Mouse (Mus musculus) forebrain, embryonic 12.5 days (tissue): ENCODE data around the gene Il18. TPM values are rescaled to one million over a fixed set of nuclear protein-coding genes. Genes with fewer than 3 reads are reported as not detected.

Experiments used
- ATAC-seq: fragments of 200-750 bp; cut with Nextera tagmentation; 2 replicates; pipeline ENCODE4 v1.8.0; 2017; ENCODE audit warnings: moderate TSS enrichment; ENCODE audit not compliant: low FRiP score
- H3K27ac ChIP-seq: fragments of 300-500 bp; sonication (generic); 2 replicates; pipeline ENCODE4 v1.5.1; 2016; ENCODE audit warnings: mild to moderate bottlenecking
- H3K27me3 ChIP-seq: fragments of 300-500 bp; sonication (generic); 2 replicates; pipeline ENCODE4 v1.6.1; 2016; ENCODE audit warnings: mild to moderate bottlenecking
- H3K36me3 ChIP-seq: fragments of 300-500 bp; sonication (generic); replicated peaks from 2 replicates; pipeline ENCODE4 v1.6.1; 2016; ENCODE audit warnings: mild to moderate bottlenecking
- H3K4me1 ChIP-seq: fragments of 300-500 bp; sonication (generic); 2 replicates; pipeline ENCODE4 v1.6.1; 2016
- H3K4me2 ChIP-seq: fragments of 300-500 bp; sonication (generic); 2 replicates; pipeline ENCODE4 v1.6.1; 2016; ENCODE audit warnings: mild to moderate bottlenecking, moderate library complexity
- H3K4me3 ChIP-seq: fragments of 300-500 bp; sonication (generic); replicated peaks from 2 replicates; pipeline ENCODE4 v1.5.1; 2016; ENCODE audit warnings: mild to moderate bottlenecking
- H3K9ac ChIP-seq: fragments of 300-500 bp; sonication (generic); 2 replicates; pipeline ENCODE4 v1.6.1; 2016; ENCODE audit warnings: mild to moderate bottlenecking
- H3K9me3 ChIP-seq: fragments of 300-500 bp; sonication (generic); 2 replicates; pipeline ENCODE4 v1.6.1; 2016
- WGBS: fragments of 180-500 bp; shearing (Covaris S2); methylation state at CpG from one replicate; pipeline ENCODE4 v1.1.7; 2016; 5-methylcytosine and 5-hydroxymethylcytosine counted together
- polyA plus RNA-seq: library from polyadenylated mRNA; unstranded; fragments of >200 nt; fragmentation: Nextera tagmentation; extraction: Ambion mirVana; gene quantifications from 2 replicates; pipeline ENCODE4 v1.2.1, GENCODE M21; 2016

Gene Il18
- polyA plus RNA-seq: 12.3 and 16.1 TPM in 2 replicates

GRCm38 (mm10) chr9:50554241-50555093 lies at the start of gene Il18:
Il18 (plus strand) TSS chr9:50554827.
- H3K9ac ChIP-seq: peak within 1 kb of the TSS; percentile 51
- H3K4me2 ChIP-seq: peak within 1 kb of the TSS; percentile 54
- ATAC-seq: peak; percentile 95
- no peaks in the 10 kb centered on the region for H3K36me3 ChIP-seq
- H3K27ac ChIP-seq: peak within 1 kb of the TSS; percentile 93
- 12% methylated on average over 12 of the region's 12 CpGs for WGBS
- no peaks in the 10 kb centered on the region for H3K9me3 ChIP-seq
- H3K4me3 ChIP-seq: peak within 1 kb of the TSS; percentile 25
- peaks cover 16% of the 10 kb centered on the region for H3K4me1 ChIP-seq
- H3K27me3 ChIP-seq: no peaks in the 10 kb centered on the region

- 67% methylated on average over 6 of the region's 6 CpGs for WGBS
- H3K9me3 ChIP-seq: no peaks in the 10 kb centered on the region
- H3K27ac ChIP-seq: no peak overlapping the region
- no peak for ATAC-seq
- no peaks in the 10 kb centered on the region for H3K27me3 ChIP-seq
- no peaks in the 10 kb centered on the region for H3K4me1 ChIP-seq
- H3K9ac ChIP-seq: no peak overlapping the region
- no peaks in the 10 kb centered on the region for H3K36me3 ChIP-seq
- H3K4me3 ChIP-seq: no peak overlapping the region
- no peak overlapping the region for H3K4me2 ChIP-seq
Observed at GRCm38 (mm10) chr9:50505405-50505804, 49.2 kb upstream of the Il18 start.

DNA sequence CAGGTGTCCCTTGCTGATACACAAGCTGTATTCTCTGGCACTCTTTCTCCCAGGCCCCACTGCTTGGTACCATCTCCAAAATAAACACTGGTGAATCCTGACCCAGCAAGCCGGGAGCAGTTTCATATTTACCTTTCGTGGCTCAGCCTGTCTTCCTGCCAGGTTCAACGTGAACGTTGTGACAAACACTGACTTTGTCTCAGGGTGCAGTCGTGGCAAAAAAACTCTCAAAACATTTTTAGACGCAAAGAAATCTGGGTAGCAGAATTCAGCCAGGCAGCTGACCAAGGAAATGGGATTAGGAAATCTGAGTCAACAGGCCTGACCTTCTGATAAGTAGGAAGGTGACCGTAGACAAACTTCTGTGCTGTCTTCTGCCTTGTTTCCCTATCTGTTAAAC lies 47.1 kb upstream of the Il18 start:
- H3K36me3 ChIP-seq: no peaks in the 10 kb centered on the region
- H3K9me3 ChIP-seq: no peaks in the 10 kb centered on the region
- no peak overlapping the region for H3K4me2 ChIP-seq
- H3K27me3 ChIP-seq: no peaks in the 10 kb centered on the region
- H3K4me3 ChIP-seq: no peak overlapping the region
- no peak for ATAC-seq
- no peaks in the 10 kb centered on the region for H3K4me1 ChIP-seq
- H3K27ac ChIP-seq: no peak overlapping the region
- 86% methylated on average over 7 of the region's 7 CpGs for whole genome bisulfite sequencing
- H3K9ac ChIP-seq: no peak overlapping the region

GRCm38 (mm10) chr9:50515462-50515861 lies 39.2 kb upstream of the Il18 start:
- H3K4me1 ChIP-seq: no peaks in the 10 kb centered on the region
- H3K4me2 ChIP-seq: no peak overlapping the region
- H3K4me3 ChIP-seq: no peak overlapping the region
- H3K36me3 ChIP-seq: no peaks in the 10 kb centered on the region
- H3K27me3 ChIP-seq: no peaks in the 10 kb centered on the region
- no peak for ATAC-seq
- H3K9me3 ChIP-seq: no peaks in the 10 kb centered on the region
- WGBS: 86% methylated on average over 5 of the region's 5 CpGs
- H3K9ac ChIP-seq: no peak overlapping the region
- no peak overlapping the region for H3K27ac ChIP-seq

- H3K4me2 ChIP-seq: no peak overlapping the region
- 11% methylated on average over 2 of the region's 2 CpGs for WGBS
- H3K27ac ChIP-seq: no peak overlapping the region
- no peaks in the 10 kb centered on the region for H3K36me3 ChIP-seq
- H3K4me3 ChIP-seq: no peak overlapping the region
- H3K9me3 ChIP-seq: no peaks in the 10 kb centered on the region
- H3K27me3 ChIP-seq: no peaks in the 10 kb centered on the region
- no peak for ATAC-seq
- no peak overlapping the region for H3K9ac ChIP-seq
- no peaks in the 10 kb centered on the region for H3K4me1 ChIP-seq
Observed at GRCm38 (mm10) chr9:50518781-50519180, 35.8 kb upstream of the Il18 start.

DNA sequence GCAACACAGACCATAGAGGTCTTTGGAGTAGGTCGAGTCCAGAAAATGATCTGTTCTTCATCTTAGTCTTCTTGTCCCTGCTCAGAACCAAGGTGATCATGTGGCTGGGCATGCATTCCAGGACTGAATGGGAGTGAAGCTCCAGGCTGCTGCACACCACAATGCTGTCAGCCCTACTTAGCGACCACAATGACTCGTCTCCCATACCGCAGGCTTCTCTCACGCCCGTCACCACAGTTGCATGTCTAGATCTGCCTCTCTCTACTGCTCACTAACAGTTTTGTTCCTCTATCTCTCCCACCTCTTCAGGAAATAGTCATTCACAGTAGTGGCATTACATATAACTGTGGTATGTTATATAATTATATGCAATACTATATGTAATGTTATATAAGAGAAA lies 33.9 kb upstream of the Il18 start:
- no peak for ATAC-seq
- Histone ChIP-seq H3K4me3 (no peak overlapping the region), H3K27me3 (no peaks in the 10 kb centered on the region), H3K36me3 (peaks cover 4% of the 10 kb centered on the region; the same call in 1 of the 2 replicates), H3K27ac (no peak overlapping the region), H3K9me3 (no peaks in the 10 kb centered on the region), H3K9ac (no peak overlapping the region), H3K4me2 (no peak overlapping the region), H3K4me1 (no peaks in the 10 kb centered on the region)
- 79% methylated on average over 6 of the region's 6 CpGs for WGBS

GRCm38 (mm10) chr9:50521562-50521961 lies 33.1 kb upstream of the Il18 start:
- no peak overlapping the region for H3K4me3 ChIP-seq
- no peak overlapping the region for H3K27ac ChIP-seq
- H3K36me3 ChIP-seq: peaks cover 4% of the 10 kb centered on the region; the same call in 1 of the 2 replicates
- no peaks in the 10 kb centered on the region for H3K27me3 ChIP-seq
- no peaks in the 10 kb centered on the region for H3K4me1 ChIP-seq
- H3K9me3 ChIP-seq: no peaks in the 10 kb centered on the region
- no peak overlapping the region for H3K4me2 ChIP-seq
- H3K9ac ChIP-seq: no peak overlapping the region
- no peak for ATAC-seq
- 71% methylated on average over 2 of the region's 2 CpGs for WGBS

GRCm38 (mm10) chr9:50522574-50522973 lies 32.1 kb upstream of the Il18 start:
- Histone ChIP-seq H3K27me3 (no peaks in the 10 kb centered on the region), H3K9me3 (no peaks in the 10 kb centered on the region), H3K4me1 (peaks cover 3% of the 10 kb centered on the region), H3K27ac (no peak overlapping the region), H3K4me3 (no peak overlapping the region), H3K4me2 (no peak overlapping the region), H3K9ac (no peak overlapping the region), H3K36me3 (peaks cover 4% of the 10 kb centered on the region; the same call in 1 of the 2 replicates)
- ATAC-seq: no peak
- WGBS: 84% methylated on average over 5 of the region's 5 CpGs

DNA sequence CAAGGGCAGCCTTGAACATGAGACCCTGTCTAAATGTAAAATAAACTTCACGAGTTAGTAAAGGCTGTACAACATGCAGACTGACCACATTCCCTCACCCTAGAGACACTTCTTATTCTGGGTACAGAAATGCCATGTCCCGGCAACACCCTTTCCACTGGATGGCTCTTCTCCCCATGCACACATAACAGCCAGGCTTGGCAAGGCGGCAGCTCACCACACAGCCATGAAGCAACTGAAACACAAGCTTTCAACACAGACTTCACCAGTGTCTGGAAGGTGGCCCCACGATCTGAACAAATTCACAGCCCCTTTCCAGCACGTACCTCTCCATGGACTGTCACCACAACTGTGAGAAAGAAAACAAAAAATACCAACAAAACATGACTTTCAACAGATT lies 29.7 kb upstream of the Il18 start:
- H3K9me3 ChIP-seq: no peaks in the 10 kb centered on the region
- H3K9ac ChIP-seq: no peak overlapping the region
- no peak for ATAC-seq
- H3K27me3 ChIP-seq: no peaks in the 10 kb centered on the region
- WGBS: 87% methylated on average over 5 of the region's 5 CpGs
- H3K4me1 ChIP-seq: peaks cover 8% of the 10 kb centered on the region
- H3K4me3 ChIP-seq: no peak overlapping the region
- no peak overlapping the region for H3K4me2 ChIP-seq
- peaks cover 4% of the 10 kb centered on the region; the same call in 1 of the 2 replicates for H3K36me3 ChIP-seq
- no peak overlapping the region for H3K27ac ChIP-seq

DNA sequence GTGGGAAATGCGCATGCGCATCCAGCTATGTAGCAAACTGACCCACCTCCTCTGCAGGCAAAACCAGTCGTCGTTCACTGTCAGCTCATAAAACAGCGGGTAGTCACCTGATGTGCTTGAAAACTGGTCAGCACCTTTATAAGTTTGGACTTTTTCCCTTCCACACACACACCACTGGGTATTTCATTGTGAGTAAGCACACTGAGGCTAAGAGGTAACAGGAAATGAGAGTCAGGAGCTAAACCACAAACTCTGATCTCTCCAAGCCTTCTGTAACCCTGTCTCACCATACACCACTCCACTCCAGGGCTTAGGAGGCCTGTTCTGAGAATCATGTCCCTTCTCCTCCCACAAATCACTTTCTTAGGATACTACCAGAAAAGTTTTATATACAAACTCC lies 29.0 kb upstream of the Il18 start:
- no peaks in the 10 kb centered on the region for H3K9me3 ChIP-seq
- H3K9ac ChIP-seq: no peak overlapping the region
- no peak for ATAC-seq
- no peaks in the 10 kb centered on the region for H3K27me3 ChIP-seq
- H3K4me1 ChIP-seq: peaks cover 8% of the 10 kb centered on the region
- H3K4me3 ChIP-seq: no peak overlapping the region
- no peak overlapping the region for H3K27ac ChIP-seq
- H3K36me3 ChIP-seq: peaks cover 4% of the 10 kb centered on the region; the same call in 1 of the 2 replicates
- 86% methylated on average over 5 of the region's 5 CpGs for WGBS
- no peak overlapping the region for H3K4me2 ChIP-seq

- 44% methylated on average over 7 of the region's 7 CpGs for WGBS
- Histone ChIP-seq H3K9me3 (no peaks in the 10 kb centered on the region), H3K27ac (no peak overlapping the region)
Observed at GRCm38 (mm10) chr9:50527860-50528259, 26.8 kb upstream of the Il18 start.

DNA sequence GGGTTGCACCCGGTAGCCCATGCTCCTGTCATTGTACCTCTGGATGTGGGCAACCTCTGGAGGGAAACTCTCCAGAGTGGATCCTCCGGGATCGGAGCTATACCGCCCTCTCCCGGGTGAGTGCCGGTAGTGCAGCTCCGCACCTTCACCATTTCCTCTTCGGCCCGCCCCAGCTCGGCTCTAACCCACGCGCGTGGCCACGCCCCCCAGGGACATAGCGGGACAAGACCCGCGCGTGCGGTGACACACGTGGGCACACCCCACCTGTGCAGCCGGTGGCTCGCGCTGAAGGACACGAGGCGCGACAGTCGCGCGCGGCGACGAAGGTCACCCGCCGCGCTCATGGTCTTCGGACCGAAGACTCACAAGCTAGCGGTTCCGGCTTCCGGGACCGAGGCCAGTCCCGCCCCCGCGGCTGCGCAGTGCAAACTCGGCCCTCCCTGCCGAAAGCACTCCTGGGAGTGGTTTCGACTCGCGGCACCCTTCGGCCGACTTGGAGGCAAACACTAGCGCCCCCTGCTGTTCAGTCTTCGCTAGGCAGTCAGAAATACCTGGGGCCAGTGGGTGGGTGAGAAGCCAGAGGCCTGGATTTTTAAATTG lies 26.2 kb upstream of the Il18 start, which contains the start of gene Pts:
TSS of gene Pts (minus strand) at position 432 of the 600 bp plus-strand sequence.
- H3K9ac ChIP-seq: peak within 1 kb of the TSS; percentile 61
- H3K4me3 ChIP-seq: peak within 1 kb of the TSS; percentile 77
- peak within 1 kb of the TSS; percentile 64 for H3K4me2 ChIP-seq
- peak within 1 kb of the TSS; percentile 65; the same call in 1 of the 2 replicates for H3K27ac ChIP-seq
- H3K4me1 ChIP-seq: peaks cover 8% of the 10 kb centered on the region
- no peaks in the 10 kb centered on the region for H3K27me3 ChIP-seq
- under 1% methylated on average over 54 of the region's 54 CpGs for WGBS
- H3K9me3 ChIP-seq: no peaks in the 10 kb centered on the region
- H3K36me3 ChIP-seq: peaks cover 4% of the 10 kb centered on the region; the same call in 1 of the 2 replicates
- ATAC-seq: peak; percentile 99

More at GRCm38 (mm10) chr9:50527860-50528259, 26.8 kb upstream of the Il18 start:
- Histone ChIP-seq H3K4me1 (peaks cover 8% of the 10 kb centered on the region), H3K4me2 (peak overlapping the region; percentile 64), H3K36me3 (peaks cover 4% of the 10 kb centered on the region; the same call in 1 of the 2 replicates), H3K9ac (peak overlapping the region; percentile 61), H3K4me3 (peak overlapping the region; percentile 77), H3K27me3 (no peaks in the 10 kb centered on the region)
- peak; percentile 44 for ATAC-seq
